Mouse (Mus musculus): ENCODE data around the gene Pax5. TPM values are rescaled to one million over a fixed set of nuclear protein-coding genes. Genes with fewer than 3 reads are reported as not detected.
A peak's percentile ranks its signal among the peaks of the same experiment; 100 is the strongest.

Gene Pax5
- polyA plus RNA-seq, 1 experiment from 2014 or later = 0.08 TPM

DNA sequence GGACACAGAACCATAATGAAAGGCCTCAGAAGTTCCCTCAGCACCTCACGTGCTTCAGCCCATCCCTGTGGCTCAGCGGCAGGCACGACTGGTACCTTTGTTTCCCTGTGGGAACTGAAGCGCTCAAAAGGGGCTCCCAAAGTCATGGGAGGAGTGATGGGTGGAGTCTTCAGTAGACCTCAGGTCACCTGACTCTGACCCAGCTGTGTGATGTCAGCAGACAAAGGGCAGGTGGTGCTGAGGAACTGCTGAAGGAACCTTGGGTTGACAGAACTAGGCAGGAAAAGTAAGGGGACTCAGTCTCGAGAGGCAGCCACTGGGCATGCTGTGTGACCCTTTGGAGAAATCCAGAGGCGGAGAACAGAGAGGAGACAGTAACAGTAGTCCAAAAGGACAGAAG, 41.7 kb downstream of the Pax5 start:
- H3K36me3 ChIP-seq (ENCODE audit: control insufficient read depth, insufficient read depth, low read length) = no peaks in the 10 kb centered on the region
- H3K9ac ChIP-seq (ENCODE audit: low read depth, low read length) = no peak overlapping the region
- no peak overlapping the region for H3K4me2 ChIP-seq (ENCODE audit: low read depth, low read length)
- DNase-seq (ENCODE audit: low spot score) (no peak), ATAC-seq (ENCODE audit: low read depth) (no peak)
- 0 out of 2 replicates have a peak, but pooled peaks cover 5% of the 10 kb centered on the region for H3K9me3 ChIP-seq (ENCODE audit: control insufficient read depth, low read length)
- peaks cover 31% of the 10 kb centered on the region for H3K27me3 ChIP-seq (replicated peaks; ENCODE audit: control insufficient read depth, insufficient read depth, low read length)
- no peak overlapping the region for H3K27ac ChIP-seq (replicated peaks; ENCODE audit: low read depth, low read length)
- no peak overlapping the region for H3K4me3 ChIP-seq (ENCODE audit: low read depth, low read length)
- 0 out of 2 replicates have a peak, but pooled peaks cover 3% of the 10 kb centered on the region for H3K4me1 ChIP-seq (ENCODE audit: control insufficient read depth, insufficient read depth, low read length)
- WGBS = 79% methylated on average over 6 of the region's 6 CpGs

DNA sequence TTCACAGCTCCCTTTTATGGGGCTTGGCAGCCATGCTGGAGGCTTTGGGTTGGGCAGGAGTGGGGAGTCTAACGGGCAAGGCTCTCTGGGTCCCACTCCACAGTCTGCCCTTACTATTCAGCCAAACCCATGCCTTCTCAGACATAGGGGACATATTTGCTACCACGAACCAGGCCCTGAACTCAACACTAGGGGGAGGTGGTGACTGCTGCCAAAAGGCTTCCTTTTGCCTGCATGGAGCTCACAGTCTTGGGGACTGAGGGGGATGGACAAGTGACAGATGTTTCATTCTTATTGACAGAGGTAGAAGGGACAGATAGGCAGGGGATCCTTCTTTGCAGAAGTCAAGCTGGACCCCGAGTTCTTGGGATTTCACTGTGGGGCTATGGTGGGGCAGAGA, 42.1 kb downstream of the Pax5 start:
- H3K9ac ChIP-seq (ENCODE audit: low read depth, low read length) = no peak overlapping the region
- H3K9me3 ChIP-seq (ENCODE audit: control insufficient read depth, low read length) = 0 out of 2 replicates have a peak, but pooled peaks cover 5% of the 10 kb centered on the region
- no peak overlapping the region for H3K27ac ChIP-seq (replicated peaks; ENCODE audit: low read depth, low read length)
- no peak overlapping the region for H3K4me3 ChIP-seq (ENCODE audit: low read depth, low read length)
- H3K36me3 ChIP-seq (ENCODE audit: control insufficient read depth, insufficient read depth, low read length) = no peaks in the 10 kb centered on the region
- WGBS = 69% methylated on average over 3 of the region's 3 CpGs
- DNase-seq (ENCODE audit: low spot score) (no peak), ATAC-seq (ENCODE audit: low read depth) (no peak)
- peaks cover 35% of the 10 kb centered on the region for H3K27me3 ChIP-seq (replicated peaks; ENCODE audit: control insufficient read depth, insufficient read depth, low read length)
- H3K4me2 ChIP-seq (ENCODE audit: low read depth, low read length) = no peak overlapping the region
- 0 out of 2 replicates have a peak, but pooled peaks cover 3% of the 10 kb centered on the region for H3K4me1 ChIP-seq (ENCODE audit: control insufficient read depth, insufficient read depth, low read length)

DNA sequence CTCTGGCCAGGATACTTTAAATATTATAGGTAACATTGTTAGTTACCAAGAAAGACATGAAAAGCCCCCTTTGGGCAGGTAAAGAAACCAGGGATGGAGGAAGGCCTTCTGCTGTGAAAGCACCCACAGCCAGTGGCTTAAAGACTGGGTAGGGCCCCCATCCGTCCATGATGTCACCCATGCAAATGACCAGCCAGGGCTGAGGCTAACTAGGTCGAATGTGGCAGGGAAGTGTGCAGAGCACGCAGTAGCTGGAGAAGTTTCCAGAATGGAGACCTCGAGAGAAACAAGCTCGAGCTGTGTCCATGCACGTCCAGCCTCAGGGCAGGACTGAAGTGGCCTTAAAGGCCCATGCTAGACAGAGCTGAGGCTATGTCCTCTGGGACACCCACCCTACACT, 42.9 kb downstream of the Pax5 start:
- no peak for ATAC-seq (ENCODE audit: low read depth)
- DNase-seq (ENCODE audit: low spot score) = no peak
- no peak overlapping the region for H3K4me3 ChIP-seq (ENCODE audit: low read depth, low read length)
- H3K4me2 ChIP-seq (ENCODE audit: low read depth, low read length) = no peak overlapping the region
- peaks cover 43% of the 10 kb centered on the region for H3K27me3 ChIP-seq (replicated peaks; ENCODE audit: control insufficient read depth, insufficient read depth, low read length)
- H3K9ac ChIP-seq (ENCODE audit: low read depth, low read length) = no peak overlapping the region
- H3K36me3 ChIP-seq (ENCODE audit: control insufficient read depth, insufficient read depth, low read length) = no peaks in the 10 kb centered on the region
- no peak overlapping the region for H3K27ac ChIP-seq (replicated peaks; ENCODE audit: low read depth, low read length)
- 0 out of 2 replicates have a peak, but pooled peaks cover 3% of the 10 kb centered on the region for H3K4me1 ChIP-seq (ENCODE audit: control insufficient read depth, insufficient read depth, low read length)
- WGBS = 81% methylated on average over 6 of the region's 6 CpGs
- H3K9me3 ChIP-seq (ENCODE audit: control insufficient read depth, low read length) = 0 out of 2 replicates have a peak, but pooled peaks cover 5% of the 10 kb centered on the region

DNA sequence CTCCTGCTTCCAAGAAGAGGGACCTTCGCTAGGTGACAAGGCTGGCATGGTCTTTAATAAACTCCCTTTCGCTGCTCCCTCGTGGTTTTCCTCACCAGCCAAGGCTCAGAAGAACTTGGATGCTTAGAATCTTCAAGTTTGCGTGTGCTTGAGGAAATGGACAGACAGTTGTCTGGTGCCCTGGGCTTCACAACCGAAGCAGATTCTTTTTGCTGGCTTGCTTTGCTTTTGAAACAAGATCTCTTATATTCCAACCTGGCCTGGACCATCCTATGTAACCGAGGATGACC, 45.6 kb downstream of the Pax5 start:
- no peaks in the 10 kb centered on the region for H3K36me3 ChIP-seq (ENCODE audit: control insufficient read depth, insufficient read depth, low read length)
- ATAC-seq (ENCODE audit: low read depth) (no peak), DNase-seq (ENCODE audit: low spot score) (no peak)
- H3K27ac ChIP-seq (replicated peaks; ENCODE audit: low read depth, low read length) = no peak overlapping the region
- peak overlapping the region; percentile 57 for H3K4me3 ChIP-seq (ENCODE audit: low read depth, low read length)
- 0 out of 2 replicates have a peak, but pooled peaks cover 5% of the 10 kb centered on the region for H3K9me3 ChIP-seq (ENCODE audit: control insufficient read depth, low read length)
- peaks cover 49% of the 10 kb centered on the region for H3K27me3 ChIP-seq (replicated peaks; ENCODE audit: control insufficient read depth, insufficient read depth, low read length)
- H3K4me2 ChIP-seq (ENCODE audit: low read depth, low read length) = peak overlapping the region; percentile 97
- H3K4me1 ChIP-seq (ENCODE audit: control insufficient read depth, insufficient read depth, low read length) = 0 out of 2 replicates have a peak, but pooled peaks cover 3% of the 10 kb centered on the region
- peak overlapping the region; percentile 63 for H3K9ac ChIP-seq (ENCODE audit: low read depth, low read length)
- 17% methylated on average over 6 of the region's 6 CpGs for WGBS

- WGBS = under 1% methylated on average over 66 of the region's 81 CpGs
- H3K27ac ChIP-seq (replicated peaks; ENCODE audit: low read depth, low read length) = no peak overlapping the region
- peak overlapping the region; percentile 57 for H3K4me3 ChIP-seq (ENCODE audit: low read depth, low read length)
- ATAC-seq (ENCODE audit: low read depth) (peak; percentile 82), DNase-seq (ENCODE audit: low spot score) (peak; percentile 50)
- H3K9me3 ChIP-seq (ENCODE audit: control insufficient read depth, low read length) = 0 out of 2 replicates have a peak, but pooled peaks cover under 1% of the 10 kb centered on the region
- peaks cover 49% of the 10 kb centered on the region for H3K27me3 ChIP-seq (replicated peaks; ENCODE audit: control insufficient read depth, insufficient read depth, low read length)
- peak overlapping the region; percentile 63 for H3K9ac ChIP-seq (ENCODE audit: low read depth, low read length)
- 0 out of 2 replicates have a peak, but pooled peaks cover 3% of the 10 kb centered on the region for H3K4me1 ChIP-seq (ENCODE audit: control insufficient read depth, insufficient read depth, low read length)
- H3K4me2 ChIP-seq (ENCODE audit: low read depth, low read length) = peak overlapping the region; percentile 97
- H3K36me3 ChIP-seq (ENCODE audit: control insufficient read depth, insufficient read depth, low read length) = no peaks in the 10 kb centered on the region
These were observed 46.1 kb downstream of the Pax5 start for GRCm38 (mm10) chr4:44664004-44664766.

GRCm38 (mm10) chr4:44663489-44663888, 46.8 kb downstream of the Pax5 start:
- H3K9ac ChIP-seq (ENCODE audit: low read depth, low read length) = no peak overlapping the region
- no peak overlapping the region for H3K27ac ChIP-seq (replicated peaks; ENCODE audit: low read depth, low read length)
- no peaks in the 10 kb centered on the region for H3K36me3 ChIP-seq (ENCODE audit: control insufficient read depth, insufficient read depth, low read length)
- peak overlapping the region; percentile 97 for H3K4me2 ChIP-seq (ENCODE audit: low read depth, low read length)
- no peak for ATAC-seq (ENCODE audit: low read depth)
- 0 out of 2 replicates have a peak, but pooled peaks cover 3% of the 10 kb centered on the region for H3K4me1 ChIP-seq (ENCODE audit: control insufficient read depth, insufficient read depth, low read length)
- H3K9me3 ChIP-seq (ENCODE audit: control insufficient read depth, low read length) = no peaks in the 10 kb centered on the region
- H3K4me3 ChIP-seq (ENCODE audit: low read depth, low read length) = peak overlapping the region; percentile 57; the same call in 1 of the 2 replicates
- peaks cover 49% of the 10 kb centered on the region for H3K27me3 ChIP-seq (replicated peaks; ENCODE audit: control insufficient read depth, insufficient read depth, low read length)
- DNase-seq (ENCODE audit: low spot score) = no peak
- WGBS = 21% methylated on average over 10 of the region's 10 CpGs

DNA sequence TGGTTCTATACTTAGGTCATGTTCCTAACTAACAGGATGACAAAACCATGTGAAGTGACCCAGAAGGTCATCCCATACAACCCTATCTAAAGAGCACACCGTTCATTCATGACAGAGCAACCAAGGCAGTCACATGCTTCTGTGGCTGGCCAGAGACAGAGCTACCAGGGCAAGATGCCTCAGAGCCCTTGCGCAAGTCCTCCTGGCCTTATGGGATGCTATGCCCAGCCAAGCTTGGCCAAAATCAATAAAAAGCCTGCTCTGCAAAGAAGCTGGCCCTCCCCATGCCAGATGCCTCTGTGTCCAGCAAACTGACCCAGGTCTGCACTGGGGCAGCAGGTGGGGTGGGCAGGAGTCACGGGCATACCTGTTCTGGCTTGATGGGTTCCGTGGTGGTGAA, 65.1 kb downstream of the Pax5 start:
- no peak for DNase-seq (ENCODE audit: low spot score)
- Histone ChIP-seq H3K9ac (ENCODE audit: low read depth, low read length) (no peak overlapping the region), H3K4me2 (ENCODE audit: low read depth, low read length) (no peak overlapping the region), H3K4me3 (ENCODE audit: low read depth, low read length) (no peak overlapping the region), H3K36me3 (ENCODE audit: control insufficient read depth, insufficient read depth, low read length) (no peaks in the 10 kb centered on the region), H3K4me1 (ENCODE audit: control insufficient read depth, insufficient read depth, low read length) (no peaks in the 10 kb centered on the region), H3K27me3 (replicated peaks; ENCODE audit: control insufficient read depth, insufficient read depth, low read length) (no peaks in the 10 kb centered on the region), H3K27ac (replicated peaks; ENCODE audit: low read depth, low read length) (no peak overlapping the region), H3K9me3 (ENCODE audit: control insufficient read depth, low read length) (no peaks in the 10 kb centered on the region)
- ATAC-seq (ENCODE audit: low read depth) = no peak
- 81% methylated on average over 4 of the region's 4 CpGs for WGBS

GRCm38 (mm10) chr4:44641831-44642587, 68.3 kb downstream of the Pax5 start:
- H3K27ac ChIP-seq (replicated peaks; ENCODE audit: low read depth, low read length) = no peak overlapping the region
- H3K4me3 ChIP-seq (ENCODE audit: low read depth, low read length) = no peak overlapping the region
- no peaks in the 10 kb centered on the region for H3K4me1 ChIP-seq (ENCODE audit: control insufficient read depth, insufficient read depth, low read length)
- DNase-seq (ENCODE audit: low spot score) (no peak), ATAC-seq (ENCODE audit: low read depth) (no peak)
- WGBS = 60% methylated on average over 11 of the region's 12 CpGs
- H3K27me3 ChIP-seq (replicated peaks; ENCODE audit: control insufficient read depth, insufficient read depth, low read length) = no peaks in the 10 kb centered on the region
- no peaks in the 10 kb centered on the region for H3K9me3 ChIP-seq (ENCODE audit: control insufficient read depth, low read length)
- H3K4me2 ChIP-seq (ENCODE audit: low read depth, low read length) = no peak overlapping the region
- H3K36me3 ChIP-seq (ENCODE audit: control insufficient read depth, insufficient read depth, low read length) = no peaks in the 10 kb centered on the region
- no peak overlapping the region for H3K9ac ChIP-seq (ENCODE audit: low read depth, low read length)
